Mouse (Mus musculus) G1E-ER4 (cell line): ENCODE measurements around the gene Retreg1. TPM values are rescaled to one million over a fixed set of nuclear protein-coding genes. Genes with fewer than 3 reads are reported as not detected.

Source experiments
- GATA1 ChIP-seq: IDR thresholded peaks from one replicate; pipeline ENCODE4 v1.8.0; 2012; ENCODE audit warnings: low read length, inconsistent platforms
- polyA plus RNA-seq: library from polyadenylated mRNA; stranded (reverse); fragments of >175 nt; gene quantifications from 2 replicates; pipeline ENCODE4 v1.2.3, GENCODE M21; 2012

Gene Retreg1
- polyA plus RNA-seq, 1 experiment = not detected

DNA sequence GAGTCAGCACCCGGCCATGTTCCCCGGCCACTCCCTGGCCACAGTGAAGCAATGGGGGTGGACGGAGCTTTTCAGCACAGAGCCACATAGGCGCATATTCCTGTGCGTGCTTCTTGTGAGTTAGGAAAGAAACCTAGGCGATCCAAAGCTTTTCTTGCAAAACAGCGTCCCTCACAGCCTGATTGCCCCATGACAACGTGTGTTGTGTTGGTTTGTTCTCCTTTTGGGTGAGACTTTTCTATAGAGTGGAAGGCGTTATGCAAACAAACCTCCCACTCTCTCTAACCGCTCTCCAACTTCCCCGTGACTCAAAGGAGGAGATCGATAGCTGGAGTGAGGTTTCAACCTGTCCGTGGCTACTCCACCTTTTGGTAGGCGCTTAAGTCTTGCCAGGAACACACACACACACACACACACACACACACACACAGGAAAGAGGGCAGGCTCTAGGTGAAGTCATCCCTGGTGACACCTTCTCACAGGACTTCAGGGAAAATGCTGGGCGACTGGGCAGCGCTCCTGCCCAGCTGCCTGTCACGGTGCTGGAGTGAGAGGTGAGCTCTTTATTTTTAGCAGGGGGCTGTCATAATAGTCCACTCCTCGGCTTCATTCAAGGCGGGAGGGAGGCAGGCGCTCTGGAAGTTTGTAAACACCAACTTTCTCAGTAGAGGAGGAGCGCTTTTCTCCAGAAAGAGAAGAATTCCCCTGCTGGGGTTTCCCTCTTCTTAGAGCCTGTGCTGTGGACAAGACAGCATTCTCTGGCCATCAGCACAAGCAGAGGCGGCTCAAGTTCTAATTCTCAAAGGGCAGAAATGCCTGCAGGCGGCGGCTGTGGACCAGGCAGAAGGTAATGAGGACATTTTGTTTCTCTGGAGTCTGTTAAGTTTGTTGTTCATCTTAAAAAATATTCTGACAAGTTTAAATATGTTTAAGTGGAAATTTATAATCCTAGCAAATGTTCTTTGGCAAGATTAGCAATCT, 97.7 kb downstream of the Retreg1 start:
- TF ChIP-seq GATA1 = no peak

DNA sequence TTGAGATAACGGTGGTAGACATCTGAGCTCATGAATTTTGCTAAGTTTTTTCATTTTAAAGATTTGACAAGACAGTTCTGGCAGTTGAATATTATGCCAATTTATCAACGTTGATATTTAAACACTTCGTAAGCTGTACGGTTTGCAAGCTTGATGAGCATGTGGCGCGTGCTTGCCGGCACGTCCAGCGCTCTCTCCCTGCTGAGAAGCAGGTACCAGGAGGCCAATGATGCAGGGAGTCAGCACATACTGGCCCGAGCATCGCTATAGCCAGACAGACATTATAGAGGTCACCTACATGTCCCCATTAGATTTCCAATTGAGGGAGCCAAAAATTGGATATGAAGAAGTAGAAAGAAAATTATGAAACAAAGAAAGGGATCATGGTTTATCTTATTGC, 98.5 kb downstream of the Retreg1 start:
- no peak for TF ChIP-seq GATA1

DNA sequence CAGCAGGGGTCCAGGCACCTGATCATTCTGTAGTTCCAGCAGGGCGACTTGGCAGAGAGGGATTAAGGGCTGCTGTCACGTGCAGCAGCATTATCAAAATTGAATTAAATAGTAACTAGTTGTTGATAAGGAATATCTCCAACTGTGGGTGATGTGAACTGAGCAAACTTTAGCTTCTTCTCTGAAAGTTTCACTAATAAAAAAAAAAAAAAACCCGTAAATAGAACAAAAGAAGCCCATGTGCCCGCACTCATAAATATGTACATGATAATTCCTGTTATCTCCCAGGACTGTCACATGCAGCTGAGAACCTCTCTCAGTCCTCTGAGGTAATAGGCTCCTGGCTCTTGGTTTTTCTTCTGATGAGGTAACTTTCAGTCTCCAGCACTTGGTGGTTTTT, 99.4 kb downstream of the Retreg1 start:
- no peak for TF ChIP-seq GATA1

DNA sequence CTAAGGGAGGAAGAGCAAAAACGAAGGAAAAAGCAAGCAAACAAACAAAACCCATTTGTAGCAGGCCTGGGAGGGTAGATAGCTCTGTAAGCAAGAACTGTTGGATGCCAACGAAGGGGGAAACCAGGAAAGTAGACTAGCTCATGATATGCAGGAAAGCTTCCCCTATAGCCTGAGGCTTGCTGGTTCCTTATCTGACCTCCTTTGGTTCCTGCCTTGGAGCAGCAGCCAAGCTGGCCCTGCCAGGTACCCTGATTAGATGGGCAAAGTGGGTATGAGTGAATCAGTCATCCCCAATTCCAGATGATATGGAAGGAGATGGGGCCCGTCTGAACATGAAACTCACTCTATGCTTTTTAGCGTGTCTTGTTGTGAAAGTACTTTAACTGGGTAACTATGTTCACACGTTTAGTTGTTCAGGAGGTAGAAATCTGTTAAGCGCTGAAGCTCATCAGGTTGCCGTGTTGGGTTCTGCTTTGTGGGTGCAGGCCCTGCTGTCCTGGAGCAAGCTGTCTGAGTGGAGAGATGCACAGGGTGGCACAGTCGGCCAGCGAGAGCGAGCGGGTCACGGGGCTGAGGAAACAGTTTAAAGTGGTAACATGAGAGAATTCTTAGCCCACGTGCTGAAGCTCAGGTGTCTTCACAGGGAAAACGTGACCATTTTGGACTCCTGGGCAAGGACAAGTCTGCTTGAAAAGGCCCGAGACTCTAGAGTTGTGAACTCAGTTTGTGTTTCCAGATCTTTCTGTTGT, 100.6 kb downstream of the Retreg1 start:
- TF ChIP-seq GATA1 = no peak

DNA sequence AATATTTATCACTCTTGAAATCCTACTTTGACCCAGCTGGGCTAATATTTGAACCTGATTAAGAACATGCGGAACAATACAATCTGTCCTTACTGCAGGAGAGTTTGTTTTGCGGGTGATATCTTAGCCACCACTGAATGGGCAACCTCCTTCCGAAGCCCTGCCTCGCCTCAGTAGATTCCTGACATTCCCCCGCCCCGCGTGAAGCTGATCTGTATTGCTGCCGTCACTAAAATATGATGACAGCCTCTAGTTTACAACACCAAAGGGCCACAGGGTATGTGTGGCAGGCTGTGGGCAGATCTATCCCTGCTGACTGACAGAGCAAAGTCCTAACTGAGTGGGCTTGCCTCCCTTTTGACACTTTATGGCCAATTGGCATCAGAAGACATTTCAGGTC, 102.2 kb downstream of the Retreg1 start:
- TF ChIP-seq GATA1 = no peak

DNA sequence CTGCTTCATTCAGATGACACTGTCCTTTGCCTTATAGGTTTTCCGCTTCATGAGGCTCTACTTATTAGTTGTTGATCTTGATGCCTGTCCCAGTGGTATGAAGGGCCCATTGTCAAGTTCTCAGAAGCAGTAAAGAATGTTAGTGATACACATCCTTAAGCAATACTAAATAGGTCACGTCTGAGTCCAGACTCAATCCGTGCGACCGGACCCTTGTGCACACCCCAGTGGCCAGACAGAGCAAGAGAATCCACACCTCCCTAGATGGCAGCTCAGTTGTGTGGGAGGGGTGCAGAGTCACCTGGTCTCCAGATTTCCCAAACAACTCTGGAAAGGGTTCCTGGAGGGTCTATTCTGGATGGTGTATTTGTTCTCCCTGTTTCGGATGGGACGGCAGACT, 103.5 kb downstream of the Retreg1 start:
- no peak for TF ChIP-seq GATA1

DNA sequence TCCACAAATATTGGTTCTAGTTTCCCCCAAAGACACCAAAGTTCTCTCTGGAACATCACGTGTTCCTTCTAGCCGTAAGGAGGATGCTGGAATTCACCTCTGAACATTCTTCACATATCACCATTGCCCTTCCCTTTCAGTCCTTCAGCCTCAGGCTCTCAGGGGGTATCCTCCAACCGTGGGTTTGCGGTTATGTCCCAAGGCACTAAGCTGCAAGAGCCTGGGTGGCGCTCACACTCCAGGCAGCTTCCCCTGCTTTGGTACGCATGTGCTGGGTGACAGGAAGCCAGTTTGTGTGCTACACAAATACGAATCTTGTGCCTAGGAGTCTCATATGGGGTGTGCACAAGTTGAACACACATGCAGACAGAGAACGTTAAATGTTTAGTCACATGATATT, 104.4 kb downstream of the Retreg1 start:
- TF ChIP-seq GATA1 = no peak

DNA sequence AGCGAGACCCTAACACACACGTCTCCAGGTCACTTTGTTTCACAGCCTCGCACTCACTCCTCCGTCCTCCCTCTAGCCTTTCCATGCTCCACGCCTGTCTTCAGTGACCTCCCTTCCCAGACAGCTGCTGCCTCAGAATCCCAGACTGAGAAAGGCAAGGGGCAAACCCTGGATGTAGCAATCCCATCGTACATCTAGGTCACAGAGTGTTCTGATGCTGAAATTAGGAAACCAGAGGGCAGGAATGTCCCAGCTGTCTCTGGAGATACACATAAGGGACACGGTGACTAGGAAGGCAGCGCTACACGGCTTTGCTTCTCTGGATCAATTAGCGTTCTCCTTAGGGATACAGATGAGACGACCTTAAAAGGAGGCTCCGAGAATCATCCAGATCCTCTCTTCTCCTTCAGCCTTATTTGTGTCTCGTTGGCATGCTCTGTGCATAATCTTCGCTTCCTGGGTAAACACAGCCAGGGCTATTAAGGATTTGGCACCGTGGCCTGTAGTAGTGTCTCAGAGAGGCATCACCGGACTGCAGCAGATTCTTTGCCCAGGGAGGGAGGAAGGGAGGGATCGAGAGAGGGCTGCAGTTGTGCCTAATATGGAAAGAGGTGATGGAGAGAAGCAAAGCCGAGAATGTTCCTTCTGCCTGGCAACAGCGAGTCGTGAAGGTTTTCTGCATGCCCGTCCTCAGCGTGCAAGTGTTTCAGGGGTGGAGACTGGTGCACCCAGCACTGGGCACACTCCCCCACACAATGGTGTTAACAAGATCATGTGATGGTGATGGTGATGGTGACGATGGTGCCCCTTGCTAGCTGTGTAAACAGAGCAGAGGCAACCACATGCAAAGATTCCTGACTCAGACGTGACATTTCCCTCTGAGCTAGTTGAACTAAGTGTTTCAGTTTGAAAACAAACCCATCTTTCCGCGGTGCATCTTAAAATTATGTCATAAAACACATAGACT, 105.6 kb downstream of the Retreg1 start:
- TF ChIP-seq GATA1 = no peak

DNA sequence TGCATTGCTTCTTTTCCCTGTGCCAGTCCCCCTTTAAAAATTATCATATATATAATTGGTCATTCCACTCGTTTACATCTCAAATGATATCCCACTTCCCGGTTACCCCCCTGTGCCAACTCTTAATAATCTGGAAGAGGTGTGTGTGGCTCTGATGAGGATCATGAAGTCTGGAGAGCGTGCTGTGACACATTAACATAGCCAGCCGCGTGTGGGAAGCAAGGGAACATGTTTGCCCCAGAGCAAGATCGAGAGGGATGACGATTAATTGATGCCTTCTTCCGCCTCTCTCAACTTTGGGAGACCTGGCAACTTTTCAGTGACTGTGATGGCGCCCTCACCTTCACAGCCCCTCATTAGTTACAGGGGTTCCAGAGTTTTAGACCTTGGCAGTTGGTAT, 106.7 kb downstream of the Retreg1 start:
- no peak for TF ChIP-seq GATA1

DNA sequence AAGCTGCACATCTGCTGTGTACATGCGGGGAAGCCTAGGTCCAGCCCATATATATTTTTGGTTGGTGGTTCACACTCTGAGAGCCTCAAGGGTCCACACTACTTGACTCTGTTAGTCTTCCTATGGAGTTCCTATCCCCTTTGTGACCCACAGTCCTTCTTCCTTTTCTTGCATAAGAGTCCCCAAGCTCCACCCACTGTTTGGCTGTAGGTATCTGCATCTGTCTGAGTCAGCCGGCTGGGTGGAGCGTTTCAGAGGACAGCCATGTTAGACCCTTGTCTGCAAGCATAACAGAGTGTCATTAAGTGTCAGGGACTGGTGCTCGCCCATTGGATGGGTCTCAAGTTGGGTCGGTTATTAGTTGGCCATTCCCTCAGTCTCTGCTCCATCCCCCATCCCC, 107.6 kb downstream of the Retreg1 start:
- no peak for TF ChIP-seq GATA1

DNA sequence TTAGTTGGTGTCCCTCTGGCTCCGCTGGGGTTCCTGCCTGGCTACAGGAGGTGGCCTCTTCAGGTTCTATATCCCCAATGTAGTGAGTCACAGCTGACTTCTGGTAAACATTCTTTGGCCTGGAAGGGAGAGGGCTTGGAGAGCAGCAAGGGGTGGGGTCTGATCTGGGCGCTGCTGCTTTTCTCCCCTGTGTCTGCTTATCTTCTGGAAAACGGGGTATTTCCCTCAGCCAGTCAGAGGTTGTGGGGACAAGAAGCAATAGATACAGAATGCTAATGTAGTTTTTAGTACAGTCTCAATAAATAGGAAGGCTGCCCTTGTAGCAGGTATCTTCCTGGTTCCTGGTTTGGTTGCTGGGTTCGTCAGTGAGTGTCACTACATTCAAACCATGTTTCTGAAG, 108.1 kb downstream of the Retreg1 start:
- TF ChIP-seq GATA1 = no peak

DNA sequence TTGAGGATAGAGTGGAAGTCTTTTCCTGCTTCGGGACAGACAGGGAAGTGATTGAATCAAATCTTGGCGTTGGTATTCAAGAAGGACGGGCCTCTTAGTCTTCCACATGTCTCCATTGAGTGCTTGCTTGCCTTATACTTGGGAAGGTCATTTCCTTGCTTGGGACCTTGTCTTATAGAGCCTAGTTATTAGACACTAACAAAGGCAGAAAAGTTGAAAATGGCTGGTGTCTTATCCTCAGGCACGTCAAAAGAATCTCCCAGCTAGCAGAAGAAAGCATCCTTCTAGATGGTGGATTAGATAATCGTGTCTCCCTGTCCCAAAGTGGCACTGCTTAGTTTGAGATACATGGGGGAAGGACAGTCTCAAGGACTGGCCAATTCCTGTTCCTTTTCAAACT, 113.0 kb downstream of the Retreg1 start:
- no peak for TF ChIP-seq GATA1

DNA sequence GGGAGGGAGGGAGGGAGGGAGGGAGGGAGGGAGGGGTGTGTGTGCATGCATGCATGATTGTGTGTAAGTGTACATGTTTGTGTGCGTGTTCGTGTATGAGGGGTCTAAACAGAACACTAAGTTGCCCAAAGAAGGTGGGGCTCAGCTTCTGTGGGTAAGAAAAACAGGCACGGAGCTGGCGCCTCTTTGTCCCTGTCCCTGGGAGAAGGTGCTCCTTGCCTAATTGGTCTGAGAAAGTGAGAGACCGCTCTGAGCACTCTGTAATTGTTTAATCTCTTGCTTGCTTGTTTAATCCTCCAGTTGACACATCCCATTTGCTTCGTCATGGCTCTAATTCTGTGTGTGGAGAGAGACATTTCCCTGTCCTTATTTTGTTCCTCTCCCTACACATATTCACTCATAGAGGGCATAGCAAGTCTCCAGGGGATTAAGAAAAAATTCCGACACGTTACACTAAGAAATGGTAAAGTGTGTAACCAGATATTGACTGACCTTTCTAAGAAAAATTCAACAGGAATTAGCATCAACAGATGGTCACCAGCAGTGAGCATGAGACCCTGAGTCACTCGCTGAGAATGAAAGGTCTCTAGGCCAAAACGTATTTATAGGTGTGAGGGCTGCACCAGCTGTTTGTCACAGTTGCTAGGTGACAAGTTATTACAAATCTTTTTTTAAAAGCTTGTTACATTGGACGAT, 113.6 kb downstream of the Retreg1 start:
- no peak for TF ChIP-seq GATA1

DNA sequence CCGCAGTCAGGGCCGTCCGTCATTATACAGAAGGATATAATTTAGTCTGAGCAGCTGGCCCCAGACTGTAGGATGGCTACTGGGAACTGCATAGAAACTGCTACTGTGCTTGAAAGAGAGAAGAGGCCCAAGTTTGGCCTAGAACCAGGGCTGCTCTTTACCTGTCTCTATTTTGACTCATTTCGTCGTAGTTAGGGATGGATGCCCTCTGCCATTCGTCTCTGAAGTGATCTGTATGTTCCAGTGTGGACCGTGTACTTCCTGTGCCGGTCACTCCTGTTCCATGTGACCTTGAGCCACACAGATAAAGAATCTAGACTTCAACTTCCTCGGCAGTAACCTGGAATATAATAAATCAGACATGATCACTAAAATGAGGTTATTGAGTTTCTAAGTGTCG, 114.7 kb downstream of the Retreg1 start:
- no peak for TF ChIP-seq GATA1

DNA sequence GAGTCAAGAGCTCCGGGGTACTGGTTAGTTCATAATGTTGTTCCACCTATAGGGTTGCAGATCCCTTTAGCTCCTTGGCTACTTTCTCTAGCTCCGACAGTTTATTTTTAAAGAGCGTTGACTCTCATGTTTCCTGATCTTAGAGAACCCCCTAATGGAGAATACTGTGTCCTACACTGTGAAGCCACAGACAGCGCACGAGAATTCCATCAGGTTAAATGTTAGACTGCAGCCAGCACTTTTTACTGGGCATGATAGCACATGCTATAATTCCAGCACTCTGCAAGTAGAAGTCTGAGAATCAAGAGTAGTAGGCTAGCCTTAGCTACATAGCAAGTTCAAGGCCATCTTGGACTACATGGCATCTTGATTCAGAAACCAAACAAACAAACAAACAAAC, 116.4 kb downstream of the Retreg1 start:
- no peak for TF ChIP-seq GATA1

DNA sequence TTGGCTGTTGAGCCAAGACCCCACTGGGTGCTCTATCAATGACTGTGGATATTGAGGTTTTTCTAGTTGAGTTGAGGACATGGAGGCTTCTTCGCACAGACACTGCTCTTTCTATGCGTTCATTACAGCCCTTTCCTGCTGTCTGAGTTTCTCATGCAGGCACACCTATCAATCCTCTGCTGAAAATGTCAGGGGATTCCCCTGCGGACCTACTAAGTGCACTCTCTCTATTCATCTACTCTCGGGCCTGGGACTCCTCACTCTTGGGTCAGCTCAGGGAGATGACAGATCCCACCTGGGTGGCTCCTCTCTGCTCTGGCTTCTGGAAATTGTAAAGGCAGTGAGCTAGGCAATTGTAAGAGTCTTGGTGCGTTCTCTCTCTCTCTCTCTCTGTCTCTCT, 117.3 kb downstream of the Retreg1 start:
- TF ChIP-seq GATA1 = no peak
